Mouse (Mus musculus): Measurements from ENCODE around the gene Cacna1g. TPM values are rescaled to one million over a fixed set of nuclear protein-coding genes. Genes with fewer than 3 reads are reported as not detected.
A peak's percentile ranks its signal among the peaks of the same experiment; 100 is the strongest.

The Cacna1g gene
- polyA plus RNA-seq, 1 experiment from 2014 or later, result 10.3 TPM

DNA sequence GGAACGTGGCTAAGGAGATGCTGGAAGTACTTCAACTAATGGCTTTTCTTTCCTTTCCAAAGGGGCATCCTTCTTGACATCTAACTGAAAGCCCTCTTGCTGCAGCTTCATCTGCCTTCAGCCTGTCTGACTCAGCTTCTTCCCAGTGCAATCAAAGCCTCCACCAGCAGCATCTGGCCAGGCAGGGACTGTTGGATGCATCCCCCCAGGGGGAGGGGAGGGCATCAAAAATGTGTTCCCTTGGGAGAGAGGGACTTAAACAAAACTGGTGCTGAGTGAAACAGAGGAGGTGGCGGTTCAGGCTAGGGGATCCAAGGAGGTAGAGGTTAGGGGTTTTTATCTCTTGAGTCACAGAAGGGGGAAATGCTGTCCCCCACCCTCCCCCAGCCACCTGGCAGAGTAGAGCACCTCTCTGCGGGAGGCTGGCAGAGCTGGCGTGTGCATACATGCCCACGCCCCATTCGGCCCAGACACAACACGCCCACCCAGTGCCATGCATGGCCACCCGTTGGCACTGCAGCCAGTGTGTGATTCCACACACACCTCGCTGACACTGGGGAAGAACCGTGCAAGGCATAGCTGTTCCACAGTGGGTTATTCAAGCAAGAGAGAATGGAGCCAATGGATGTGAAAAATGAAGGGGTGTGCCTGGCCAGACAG is 18.7 kb downstream of the Cacna1g start:
- no peak overlapping the region for H3K4me3 ChIP-seq (ENCODE audit: low read length)
- 66% methylated on average over 10 of the region's 10 CpGs for WGBS
- H3K9ac ChIP-seq (replicated peaks; ENCODE audit: low read length), result no peak overlapping the region
- H3K36me3 ChIP-seq (ENCODE audit: insufficient read depth, low read length), result no peaks in the 10 kb centered on the region
- ATAC-seq (ENCODE audit: low FRiP score, low TSS enrichment), result no peak
- H3K27ac ChIP-seq (ENCODE audit: low read length), result no peak overlapping the region
- no peaks in the 10 kb centered on the region for H3K9me3 ChIP-seq (ENCODE audit: low read length)
- H3K27me3 ChIP-seq (ENCODE audit: insufficient read depth, low read length), result no peaks in the 10 kb centered on the region
- no peak overlapping the region for H3K4me2 ChIP-seq (replicated peaks; ENCODE audit: low read depth, low read length)
- H3K4me1 ChIP-seq (ENCODE audit: insufficient read depth, low read length), result peaks cover 34% of the 10 kb centered on the region

DNA sequence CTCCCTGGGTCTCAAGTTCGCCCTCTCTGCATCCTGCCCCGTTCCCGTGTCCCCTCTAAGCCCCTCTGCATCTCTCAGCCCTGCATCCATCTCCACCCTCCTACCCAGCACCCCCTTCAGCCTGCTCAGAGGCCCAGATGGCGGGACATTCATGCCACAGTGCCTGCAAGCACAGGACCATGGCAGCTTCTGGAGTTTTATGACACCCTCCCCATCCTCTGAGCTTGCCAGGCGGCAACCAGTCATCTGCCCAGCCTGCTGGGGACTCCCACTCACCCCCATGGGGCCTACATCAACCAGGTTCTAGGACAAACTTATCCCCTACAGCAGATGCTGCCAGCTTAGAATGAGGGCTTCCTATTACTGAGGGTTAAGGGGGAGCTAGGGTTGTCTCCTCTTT is 19.2 kb downstream of the Cacna1g start:
- WGBS, result 50% methylated on average over 5 of the region's 5 CpGs
- no peak overlapping the region for H3K4me2 ChIP-seq (replicated peaks; ENCODE audit: low read depth, low read length)
- H3K27ac ChIP-seq (ENCODE audit: low read length), result no peak overlapping the region
- H3K4me3 ChIP-seq (ENCODE audit: low read length), result no peak overlapping the region
- peaks cover 34% of the 10 kb centered on the region for H3K4me1 ChIP-seq (ENCODE audit: insufficient read depth, low read length)
- ATAC-seq (ENCODE audit: low FRiP score, low TSS enrichment), result no peak
- no peaks in the 10 kb centered on the region for H3K9me3 ChIP-seq (ENCODE audit: low read length)
- no peaks in the 10 kb centered on the region for H3K36me3 ChIP-seq (ENCODE audit: insufficient read depth, low read length)
- H3K27me3 ChIP-seq (ENCODE audit: insufficient read depth, low read length), result no peaks in the 10 kb centered on the region
- H3K9ac ChIP-seq (replicated peaks; ENCODE audit: low read length), result no peak overlapping the region

DNA sequence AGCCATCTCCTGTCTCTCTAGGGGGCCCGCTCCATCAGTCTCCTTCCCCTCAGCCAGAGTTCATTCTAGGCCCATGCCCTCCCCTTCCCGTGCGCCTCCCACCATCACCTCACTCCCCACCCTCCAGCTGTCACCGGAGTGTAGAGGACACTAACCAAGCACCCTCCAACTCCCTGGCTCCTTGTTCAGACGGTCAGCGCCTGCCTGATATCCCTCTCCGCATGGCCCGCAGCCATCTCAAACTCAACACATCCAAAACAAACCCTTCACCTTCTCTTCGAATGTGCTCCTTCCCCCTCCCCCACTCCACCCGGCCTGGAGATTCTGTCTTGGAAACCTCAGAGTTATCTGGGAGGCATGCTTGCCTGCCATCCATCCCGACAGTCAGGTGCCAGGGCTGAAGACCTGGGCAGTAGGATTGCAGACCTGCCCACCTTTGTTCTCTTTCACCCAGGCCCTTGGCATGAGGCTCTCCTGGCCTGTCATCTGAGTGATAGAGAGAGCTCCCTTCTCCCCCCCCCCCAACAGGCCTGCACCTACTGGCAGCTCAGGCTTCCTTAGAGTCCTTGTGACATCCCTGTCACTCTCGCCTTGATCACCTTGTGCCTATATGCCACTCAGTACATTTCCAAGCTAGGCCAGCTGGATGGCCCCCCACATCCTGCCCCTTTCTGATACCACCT is 22.8 kb downstream of the Cacna1g start:
- peak; percentile 21; the same call in 1 of the 2 replicates for ATAC-seq (ENCODE audit: low FRiP score, low TSS enrichment)
- Histone ChIP-seq H3K9me3 (ENCODE audit: low read length) (no peaks in the 10 kb centered on the region), H3K27ac (ENCODE audit: low read length) (no peak overlapping the region), H3K9ac (replicated peaks; ENCODE audit: low read length) (no peak overlapping the region), H3K4me2 (replicated peaks; ENCODE audit: low read depth, low read length) (no peak overlapping the region), H3K36me3 (ENCODE audit: insufficient read depth, low read length) (no peaks in the 10 kb centered on the region), H3K27me3 (ENCODE audit: insufficient read depth, low read length) (no peaks in the 10 kb centered on the region), H3K4me1 (ENCODE audit: insufficient read depth, low read length) (peaks cover 26% of the 10 kb centered on the region), H3K4me3 (ENCODE audit: low read length) (no peak overlapping the region)
- 42% methylated on average over 12 of the region's 12 CpGs for WGBS

- 79% methylated on average over 5 of the region's 5 CpGs for WGBS
- no peak overlapping the region for H3K4me2 ChIP-seq (replicated peaks; ENCODE audit: low read depth, low read length)
- no peak overlapping the region for H3K4me3 ChIP-seq (ENCODE audit: low read length)
- H3K4me1 ChIP-seq (ENCODE audit: insufficient read depth, low read length), result peaks cover 26% of the 10 kb centered on the region
- no peaks in the 10 kb centered on the region for H3K27me3 ChIP-seq (ENCODE audit: insufficient read depth, low read length)
- H3K9me3 ChIP-seq (ENCODE audit: low read length), result no peaks in the 10 kb centered on the region
- H3K36me3 ChIP-seq (ENCODE audit: insufficient read depth, low read length), result no peaks in the 10 kb centered on the region
- no peak for ATAC-seq (ENCODE audit: low FRiP score, low TSS enrichment)
- H3K27ac ChIP-seq (ENCODE audit: low read length), result no peak overlapping the region
- no peak overlapping the region for H3K9ac ChIP-seq (replicated peaks; ENCODE audit: low read length)
Measured at GRCm38 (mm10) chr11:94449886-94450285, 24.1 kb downstream of the Cacna1g start.

- Histone ChIP-seq H3K9ac (replicated peaks; ENCODE audit: low read length) (no peak overlapping the region), H3K4me3 (ENCODE audit: low read length) (no peak overlapping the region), H3K27me3 (ENCODE audit: insufficient read depth, low read length) (no peaks in the 10 kb centered on the region), H3K4me1 (ENCODE audit: insufficient read depth, low read length) (peaks cover 33% of the 10 kb centered on the region), H3K9me3 (ENCODE audit: low read length) (no peaks in the 10 kb centered on the region), H3K4me2 (replicated peaks; ENCODE audit: low read depth, low read length) (no peak overlapping the region), H3K27ac (ENCODE audit: low read length) (no peak overlapping the region), H3K36me3 (ENCODE audit: insufficient read depth, low read length) (no peaks in the 10 kb centered on the region)
- ATAC-seq (ENCODE audit: low FRiP score, low TSS enrichment), result no peak
- 58% methylated on average over 8 of the region's 8 CpGs for WGBS
Measured at GRCm38 (mm10) chr11:94449239-94449638, 24.8 kb downstream of the Cacna1g start.

DNA sequence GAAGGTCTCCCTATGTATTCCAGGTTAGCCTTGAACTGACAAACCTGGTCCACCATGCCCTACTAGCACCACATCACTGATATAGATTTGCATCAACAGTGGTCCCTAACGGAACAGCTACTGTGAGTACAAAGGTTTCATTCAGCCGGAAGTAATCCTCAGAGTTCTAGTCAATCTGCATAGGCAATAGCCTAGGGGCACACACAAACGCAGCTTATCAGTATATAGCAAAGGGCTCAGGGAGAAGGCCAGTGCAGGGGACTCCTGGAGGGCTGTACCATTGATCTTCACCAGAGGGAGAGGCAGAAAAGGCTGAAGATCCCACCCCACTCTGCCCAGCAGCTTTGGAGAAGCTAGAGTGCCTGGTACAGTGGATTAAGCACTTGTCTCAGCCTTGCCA is 27.0 kb downstream of the Cacna1g start:
- no peak for ATAC-seq (ENCODE audit: low FRiP score, low TSS enrichment)
- WGBS, result 48% methylated on average over 3 of the region's 3 CpGs
- no peak overlapping the region for H3K27ac ChIP-seq (ENCODE audit: low read length)
- no peak overlapping the region for H3K4me3 ChIP-seq (ENCODE audit: low read length)
- no peak overlapping the region for H3K9ac ChIP-seq (replicated peaks; ENCODE audit: low read length)
- no peaks in the 10 kb centered on the region for H3K27me3 ChIP-seq (ENCODE audit: insufficient read depth, low read length)
- H3K4me1 ChIP-seq (ENCODE audit: insufficient read depth, low read length), result peaks cover 52% of the 10 kb centered on the region
- H3K9me3 ChIP-seq (ENCODE audit: low read length), result no peaks in the 10 kb centered on the region
- H3K36me3 ChIP-seq (ENCODE audit: insufficient read depth, low read length), result no peaks in the 10 kb centered on the region
- H3K4me2 ChIP-seq (replicated peaks; ENCODE audit: low read depth, low read length), result no peak overlapping the region

- H3K36me3 ChIP-seq (ENCODE audit: insufficient read depth, low read length), result no peaks in the 10 kb centered on the region
- no peak overlapping the region for H3K4me3 ChIP-seq (ENCODE audit: low read length)
- WGBS, result 14% methylated on average over 4 of the region's 4 CpGs
- H3K4me1 ChIP-seq (ENCODE audit: insufficient read depth, low read length), result peaks cover 50% of the 10 kb centered on the region
- peak; percentile 69 for ATAC-seq (ENCODE audit: low FRiP score, low TSS enrichment)
- no peaks in the 10 kb centered on the region for H3K27me3 ChIP-seq (ENCODE audit: insufficient read depth, low read length)
- H3K4me2 ChIP-seq (replicated peaks; ENCODE audit: low read depth, low read length), result no peak overlapping the region
- H3K27ac ChIP-seq (ENCODE audit: low read length), result peak overlapping the region; percentile 57
- no peak overlapping the region for H3K9ac ChIP-seq (replicated peaks; ENCODE audit: low read length)
- no peaks in the 10 kb centered on the region for H3K9me3 ChIP-seq (ENCODE audit: low read length)
Measured at GRCm38 (mm10) chr11:94445300-94445699, 28.7 kb downstream of the Cacna1g start.

DNA sequence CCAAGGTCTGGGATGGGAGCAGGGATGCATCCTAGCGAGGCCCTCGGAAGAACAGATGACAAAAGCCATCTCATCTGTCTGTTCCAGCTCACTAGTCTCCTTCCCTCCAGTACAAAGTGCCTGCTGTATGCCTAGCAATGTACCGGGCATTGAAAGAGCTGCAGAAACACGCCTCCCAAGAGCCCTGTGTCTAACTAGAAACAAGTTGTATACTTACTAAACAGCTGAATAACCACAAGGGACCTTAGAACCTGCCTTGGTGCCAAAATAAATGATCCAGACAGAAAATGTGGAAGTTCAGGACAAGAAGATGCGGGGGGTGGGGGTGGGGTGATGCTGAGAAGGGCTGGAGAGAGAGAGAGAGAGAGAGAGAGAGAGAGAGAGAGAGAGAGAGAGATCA is 29.2 kb downstream of the Cacna1g start:
- peaks cover 50% of the 10 kb centered on the region for H3K4me1 ChIP-seq (ENCODE audit: insufficient read depth, low read length)
- ATAC-seq (ENCODE audit: low FRiP score, low TSS enrichment), result no peak
- H3K4me2 ChIP-seq (replicated peaks; ENCODE audit: low read depth, low read length), result no peak overlapping the region
- no peaks in the 10 kb centered on the region for H3K27me3 ChIP-seq (ENCODE audit: insufficient read depth, low read length)
- no peaks in the 10 kb centered on the region for H3K9me3 ChIP-seq (ENCODE audit: low read length)
- H3K27ac ChIP-seq (ENCODE audit: low read length), result peak overlapping the region; percentile 64
- H3K4me3 ChIP-seq (ENCODE audit: low read length), result no peak overlapping the region
- WGBS, result 26% methylated on average over 5 of the region's 5 CpGs
- H3K9ac ChIP-seq (replicated peaks; ENCODE audit: low read length), result no peak overlapping the region
- no peaks in the 10 kb centered on the region for H3K36me3 ChIP-seq (ENCODE audit: insufficient read depth, low read length)

DNA sequence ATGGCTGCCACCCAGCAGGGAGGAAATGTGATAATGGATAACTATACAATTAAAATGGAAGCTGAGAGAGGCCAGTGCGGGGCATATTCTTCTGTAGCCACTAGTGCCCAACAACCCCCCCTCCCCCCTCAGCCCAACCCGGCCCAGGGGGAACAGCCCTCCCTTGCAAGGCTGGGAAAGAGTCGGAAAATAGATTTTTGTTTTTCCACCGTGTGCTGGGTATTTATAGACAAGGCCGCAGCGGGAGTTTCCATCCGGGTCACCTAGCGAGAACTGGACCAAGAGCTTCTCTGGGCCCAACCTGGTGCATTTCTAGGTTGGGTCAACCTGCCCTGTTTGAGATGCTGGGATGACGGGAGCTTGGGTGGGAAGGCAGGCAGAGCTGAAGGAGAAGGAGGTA is 32.2 kb downstream of the Cacna1g start:
- peaks cover 50% of the 10 kb centered on the region for H3K4me1 ChIP-seq (ENCODE audit: insufficient read depth, low read length)
- no peak overlapping the region for H3K4me2 ChIP-seq (replicated peaks; ENCODE audit: low read depth, low read length)
- no peaks in the 10 kb centered on the region for H3K27me3 ChIP-seq (ENCODE audit: insufficient read depth, low read length)
- 0 out of 2 replicates have a peak, but pooled peaks cover 2% of the 10 kb centered on the region for H3K36me3 ChIP-seq (ENCODE audit: insufficient read depth, low read length)
- WGBS, result 54% methylated on average over 9 of the region's 9 CpGs
- no peak overlapping the region for H3K27ac ChIP-seq (ENCODE audit: low read length)
- no peak overlapping the region for H3K4me3 ChIP-seq (ENCODE audit: low read length)
- H3K9ac ChIP-seq (replicated peaks; ENCODE audit: low read length), result no peak overlapping the region
- H3K9me3 ChIP-seq (ENCODE audit: low read length), result no peaks in the 10 kb centered on the region
- ATAC-seq (ENCODE audit: low FRiP score, low TSS enrichment), result no peak

DNA sequence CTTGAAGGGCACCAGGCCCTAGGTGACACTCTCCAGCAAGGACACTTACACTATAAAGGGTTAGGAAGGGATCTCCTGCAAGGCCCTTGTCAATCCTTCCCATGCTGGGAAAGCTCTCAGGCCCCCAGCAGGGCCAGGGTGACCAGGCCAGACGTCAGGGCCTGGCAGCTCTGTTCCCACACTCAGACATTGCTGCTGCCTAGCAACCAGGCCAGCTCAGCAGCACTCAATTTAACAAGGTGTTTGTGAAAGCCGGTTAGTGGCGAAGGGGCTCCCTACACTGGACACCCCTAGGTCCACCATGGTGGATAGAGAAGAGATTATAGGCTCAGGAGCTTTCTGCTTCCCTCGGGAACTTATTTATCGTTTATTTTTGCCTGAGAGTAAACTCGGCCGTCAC is 32.9 kb downstream of the Cacna1g start:
- WGBS, result 59% methylated on average over 7 of the region's 7 CpGs
- Histone ChIP-seq H3K9me3 (ENCODE audit: low read length) (no peaks in the 10 kb centered on the region), H3K4me2 (replicated peaks; ENCODE audit: low read depth, low read length) (no peak overlapping the region), H3K4me3 (ENCODE audit: low read length) (no peak overlapping the region), H3K27me3 (ENCODE audit: insufficient read depth, low read length) (no peaks in the 10 kb centered on the region), H3K36me3 (ENCODE audit: insufficient read depth, low read length) (0 out of 2 replicates have a peak, but pooled peaks cover 2% of the 10 kb centered on the region), H3K4me1 (ENCODE audit: insufficient read depth, low read length) (peaks cover 49% of the 10 kb centered on the region), H3K27ac (ENCODE audit: low read length) (no peak overlapping the region), H3K9ac (replicated peaks; ENCODE audit: low read length) (no peak overlapping the region)
- no peak for ATAC-seq (ENCODE audit: low FRiP score, low TSS enrichment)

Data from kidney, embryonic 16.5 days (tissue).